Mouse (Mus musculus): ENCODE measurements at regions not wholly inside any gene's neighbourhood (a gene's known extent, or its start where the extent isn't known, plus 50 kb on each side); places are given as distances from the start of the nearest gene placed in this dataset.

GRCm38 (mm10) chr13:107561529-107561928, 482.7 kb upstream of the Smim15 start:
- no peak for TF ChIP-seq GATA1 (IDR thresholded peaks at IDR 0.05; ENCODE audit: low read length)
- no peak for TF ChIP-seq TAL1 (IDR thresholded peaks at IDR 0.05; ENCODE audit: low read length)
